Mouse (Mus musculus) limb, embryonic 14.5 days (tissue): ENCODE results near the gene Ttll3. TPM values are rescaled to one million over a fixed set of nuclear protein-coding genes. Genes with fewer than 3 reads are reported as not detected.

ENCODE experiments used
- ATAC-seq: fragments of 200-750 bp; cut with Nextera tagmentation; 2 replicates; pipeline ENCODE4 v1.8.0; 2017; ENCODE audit warnings: low read depth, moderate number of reproducible peaks, moderate TSS enrichment; ENCODE audit not compliant: low FRiP score
- DNase-seq: peaks from one replicate; pipeline ENCODE4 v3.0.0-alpha.2; 2015; ENCODE audit warnings: low spot score
- H3K27ac ChIP-seq: fragments of 300-500 bp; sonication (generic); replicated peaks from 2 replicates; pipeline ENCODE4 v1.5.1; 2014; ENCODE audit warnings: low read depth, mild to moderate bottlenecking, low read length, moderate library complexity, mixed read lengths
- H3K27me3 ChIP-seq: fragments of 300-500 bp; sonication (generic); 2 replicates; pipeline ENCODE4 v1.6.1; 2014; ENCODE audit warnings: low read length, mixed read lengths; ENCODE audit not compliant: control insufficient read depth, insufficient read depth
- H3K36me3 ChIP-seq: fragments of 300-500 bp; sonication (generic); 2 replicates; pipeline ENCODE4 v1.6.1; 2014; ENCODE audit warnings: mild to moderate bottlenecking, low read length, moderate library complexity, mixed read lengths; ENCODE audit not compliant: control insufficient read depth, insufficient read depth
- H3K4me1 ChIP-seq: fragments of 300-500 bp; sonication (generic); 2 replicates; pipeline ENCODE4 v1.6.1; 2014; ENCODE audit warnings: antibody characterized with exemption, low read length, mixed read lengths; ENCODE audit not compliant: control insufficient read depth, insufficient read depth
- H3K4me2 ChIP-seq: fragments of 300-500 bp; sonication (generic); replicated peaks from 2 replicates; pipeline ENCODE4 v1.6.1; 2014; ENCODE audit warnings: low read depth, mild to moderate bottlenecking, low read length, moderate library complexity; ENCODE audit not compliant: severe bottlenecking
- H3K4me3 ChIP-seq: fragments of 300-500 bp; sonication (generic); replicated peaks from 2 replicates; pipeline ENCODE4 v1.5.1; 2014; ENCODE audit warnings: low read length
- H3K9ac ChIP-seq: fragments of 300-500 bp; sonication (generic); 2 replicates; pipeline ENCODE4 v1.6.1; 2014; ENCODE audit warnings: mild to moderate bottlenecking, low read depth, low read length, moderate library complexity; ENCODE audit not compliant: severe bottlenecking
- H3K9me3 ChIP-seq: fragments of 300-500 bp; sonication (generic); 2 replicates; pipeline ENCODE4 v1.6.1; 2016; ENCODE audit warnings: low read length; ENCODE audit not compliant: control insufficient read depth
- POLR2A ChIP-seq: fragments of 200-500 bp; IDR thresholded peaks from 2 replicates; pipeline ENCODE4 v1.8.0; 2012; ENCODE audit warnings: inconsistent platforms, mild to moderate bottlenecking, moderate library complexity, borderline replicate concordance; ENCODE audit not compliant: insufficient read depth, insufficient read length; ENCODE audit errors: extremely low read depth
- WGBS: fragments of 180-500 bp; shearing (Covaris S2); extraction: QIAGEN DNeasy Blood & Tissue Kit; methylation state at CpG from one replicate; pipeline ENCODE4 v1.1.7; 2014; 5-methylcytosine and 5-hydroxymethylcytosine counted together
- polyA plus RNA-seq, 2 experiments: library from polyadenylated mRNA; depleted of rRNA in 1 of 2; stranded (reverse) in 1 of 2; unstranded in 1 of 2; fragments of >200 nt; fragmentation: Nextera tagmentation in 1 of 2; extraction: Ambion mirVana in 1 of 2; gene quantifications; 2 replicates each; pipeline versions ENCODE4 v1.2.1 to v1.2.3; 2012 to 2014

Gene Ttll3
- 21.4 and 26.1 TPM in 2 replicates for polyA plus RNA-seq (2012; rRNA removed)
- polyA plus RNA-seq (2014; fragmentation: Nextera tagmentation; extraction: Ambion mirVana): 2.3 and 4.8 TPM in 2 replicates

DNA sequence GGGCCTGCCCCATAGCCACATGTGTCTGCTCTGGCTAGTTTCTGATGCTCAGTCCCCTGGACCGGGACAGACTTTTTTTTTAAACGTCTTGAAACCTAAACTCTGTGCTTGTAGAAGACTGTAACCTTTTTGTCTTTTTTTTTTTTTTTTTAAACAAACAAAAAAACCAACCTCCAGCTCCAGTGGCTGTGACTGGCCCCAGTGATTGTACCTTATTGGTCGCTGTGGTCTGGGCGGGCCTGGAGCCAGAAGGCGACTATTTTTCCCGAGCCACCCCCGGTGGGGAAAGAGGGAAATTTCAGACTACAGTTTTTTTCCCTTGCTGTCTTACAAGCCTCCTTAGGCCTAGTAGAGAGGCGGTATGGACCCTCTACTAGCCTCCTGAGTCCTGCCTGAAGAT, at the start of gene Ttll3:
Ttll3 (plus strand) TSS at position 301 of the 400 bp plus-strand sequence.
- WGBS: 67% methylated on average over 8 of the region's 8 CpGs
- no peaks in the 10 kb centered on the region for H3K27me3 ChIP-seq
- H3K4me1 ChIP-seq: no peaks in the 10 kb centered on the region
- H3K9ac ChIP-seq: no peak within 1 kb of the TSS
- no peak within 1 kb of the TSS for H3K27ac ChIP-seq
- peaks cover 72% of the 10 kb centered on the region for H3K36me3 ChIP-seq
- DNase-seq (no peak), ATAC-seq (no peak)
- H3K9me3 ChIP-seq: no peaks in the 10 kb centered on the region
- TF ChIP-seq POLR2A: no peak
- no peak within 1 kb of the TSS for H3K4me3 ChIP-seq
- H3K4me2 ChIP-seq: no peak within 1 kb of the TSS

- no peak overlapping the region for H3K27ac ChIP-seq
- H3K9ac ChIP-seq: no peak overlapping the region
- H3K36me3 ChIP-seq: peaks cover 35% of the 10 kb centered on the region
- H3K4me3 ChIP-seq: no peak overlapping the region
- DNase-seq: no peak
- ATAC-seq: no peak
- TF ChIP-seq POLR2A: no peak
- WGBS: 76% methylated on average over 6 of the region's 6 CpGs
- no peak overlapping the region for H3K4me2 ChIP-seq
- peaks cover 15% of the 10 kb centered on the region for H3K4me1 ChIP-seq
- H3K9me3 ChIP-seq: no peaks in the 10 kb centered on the region
- no peaks in the 10 kb centered on the region for H3K27me3 ChIP-seq
Measured at GRCm38 (mm10) chr6:113341574-113341973, 47.5 kb upstream of the Ttll3 start.

GRCm38 (mm10) chr6:113342297-113342696, 46.8 kb upstream of the Ttll3 start:
- H3K9ac ChIP-seq: peak overlapping the region; percentile 87; the same call in 1 of the 2 replicates

GRCm38 (mm10) chr6:113343177-113344092, 45.6 kb upstream of the Ttll3 start, which contains the start of gene Camk1:
TSS of gene Camk1 (minus strand) at chr6:113343984.
- Histone ChIP-seq H3K27me3 (no peaks in the 10 kb centered on the region), H3K4me3 (peak within 1 kb of the TSS; percentile 63), H3K9ac (peak within 1 kb of the TSS; percentile 87), H3K27ac (peak within 1 kb of the TSS; percentile 33; the same call in 1 of the 2 replicates), H3K9me3 (no peaks in the 10 kb centered on the region), H3K4me2 (peak within 1 kb of the TSS; percentile 63), H3K36me3 (peaks cover 19% of the 10 kb centered on the region), H3K4me1 (peaks cover 15% of the 10 kb centered on the region)
- ATAC-seq: peak; percentile 85
- TF ChIP-seq POLR2A: 0 out of 2 replicates have a peak, but pooled peaks have one; percentile 51
- peak; percentile 52 for DNase-seq
- 26% methylated on average over 18 of the region's 32 CpGs for WGBS

More at GRCm38 (mm10) chr6:113342297-113342696, 46.8 kb upstream of the Ttll3 start:
- Histone ChIP-seq H3K4me2 (peak overlapping the region; percentile 63), H3K4me1 (peaks cover 15% of the 10 kb centered on the region), H3K4me3 (peak overlapping the region; percentile 63; the same call in 1 of the 2 replicates), H3K27me3 (no peaks in the 10 kb centered on the region), H3K9me3 (no peaks in the 10 kb centered on the region), H3K36me3 (peaks cover 30% of the 10 kb centered on the region), H3K27ac (no peak overlapping the region)
- no peak for TF ChIP-seq POLR2A
- WGBS: 54% methylated on average over 3 of the region's 7 CpGs
- ATAC-seq (no peak), DNase-seq (no peak)

- Histone ChIP-seq H3K4me3 (no peak overlapping the region), H3K36me3 (peaks cover 11% of the 10 kb centered on the region), H3K4me1 (peaks cover 15% of the 10 kb centered on the region), H3K9ac (peak overlapping the region; percentile 87; the same call in 1 of the 2 replicates), H3K9me3 (no peaks in the 10 kb centered on the region), H3K27ac (no peak overlapping the region), H3K27me3 (no peaks in the 10 kb centered on the region), H3K4me2 (peak overlapping the region; percentile 63; the same call in 1 of the 2 replicates)
- ATAC-seq (no peak), DNase-seq (no peak)
- no peak for TF ChIP-seq POLR2A
- 68% methylated on average over 2 of the region's 2 CpGs for WGBS
Measured at GRCm38 (mm10) chr6:113344321-113344720, 44.7 kb upstream of the Ttll3 start.
